Mouse (Mus musculus) spleen, adult 2 months (tissue): Measurements from ENCODE around the gene Ghdc.

Experiments
- CTCF ChIP-seq: fragments of 200-500 bp; IDR thresholded peaks from 2 replicates; pipeline ENCODE4 v1.5.1; 2011; ENCODE audit warnings: mild to moderate bottlenecking, inconsistent platforms; ENCODE audit not compliant: insufficient read depth, insufficient read length, insufficient replicate concordance; ENCODE audit errors: extremely low read depth
- POLR2A ChIP-seq: fragments of 200-500 bp; IDR thresholded peaks from 2 replicates; pipeline ENCODE4 v1.6.1; 2011; ENCODE audit warnings: low read depth, low read length, inconsistent platforms

GRCm38 (mm10) chr11:100817311-100817710, 46.6 kb upstream of the Ghdc start:
- no peak for TF ChIP-seq CTCF
- TF ChIP-seq POLR2A = no peak
